Mouse (Mus musculus) kidney, adult 2 months (tissue): Measurements from ENCODE around the gene Cd93.

Experiments used
- CTCF ChIP-seq: fragments of 200-500 bp; conservative IDR thresholded peaks from 2 replicates; pipeline ENCODE4 v1.5.1; 2011; ENCODE audit warnings: low read depth, mild to moderate bottlenecking, control low read depth, low read length, moderate library complexity, mixed read lengths; ENCODE audit not compliant: insufficient read depth, insufficient read length
- POLR2A ChIP-seq: fragments of 200-500 bp; IDR thresholded peaks from one replicate; pipeline ENCODE4 v1.6.1; 2011; ENCODE audit warnings: low read depth, low read length, control low read depth

GRCm38 (mm10) chr2:148402227-148402626 lies 41.1 kb downstream of the Cd93 start:
- TF ChIP-seq CTCF (no peak), POLR2A (no peak)
